Mouse (Mus musculus) liver, adult 2 months (tissue): ENCODE data around the gene Pex7.

Experiments used
- CTCF ChIP-seq: fragments of 200-500 bp; IDR thresholded peaks from 2 replicates; pipeline ENCODE4 v1.5.1; 2011; ENCODE audit warnings: low read depth, low read length, control low read depth
- POLR2A ChIP-seq: fragments of 200-500 bp; IDR thresholded peaks from 2 replicates; pipeline ENCODE4 v1.6.1; 2011; ENCODE audit warnings: low read length, control low read depth; ENCODE audit not compliant: insufficient read depth; ENCODE audit errors: extremely low read depth

DNA sequence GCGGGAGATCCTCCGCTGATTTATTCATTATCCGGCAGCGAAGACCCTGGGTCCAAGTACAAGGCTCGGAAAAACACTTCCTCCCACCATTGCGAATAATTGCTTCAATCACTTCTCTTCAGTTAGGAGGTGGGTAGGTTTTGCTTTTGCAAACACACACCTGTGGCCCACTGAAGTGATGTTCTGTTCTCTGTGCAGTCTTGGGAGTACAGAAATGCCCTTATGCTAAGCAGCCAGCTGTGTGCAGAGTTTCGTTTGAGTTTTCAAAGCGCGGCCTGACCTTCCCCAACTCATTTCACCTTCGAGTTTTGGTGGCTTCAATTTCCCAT lies 27.8 kb upstream of the Pex7 start:
- TF ChIP-seq CTCF (no peak), POLR2A (no peak)
